Comparison of ENCODE assay signal across 14 mouse cellular contexts in genomic region chr14:71728542-71728941, GRCm38 (mm10).
DNase-seq lines count a peak whose midpoint lies in the region.
"Had no signal": no experiment of that assay in that cellular context is flagged by ENCODE, and none has a peak within 500 bp of the region (broad histone marks: within the 10 kb centered on the region; RNA-seq: fewer than 3 reads in every experiment).

No protein-coding gene starts in this region.

- intact Hi-C loops in left cerebral cortex, postnatal 4 days (cut with DNase I) = no loop called here
- intact Hi-C loops in left cerebral cortex, postnatal 25 days (cut with DNase I) = loop anchor here (1.0 to 5.0 kb wide), 8 partner anchors 141 to 510 kb away; no protein-coding TSS in a partner anchor

- DNase-seq in left cerebral cortex, adult 11 months (ENCODE audit: low spot score) = peak; percentile 77
- DNase-seq in left cerebral cortex, postnatal 4 days = no peak
- peak; percentile 59 for DNase-seq in layer of hippocampus, adult 9-11 months
- peak; percentile 73 to 98 for DNase-seq in left cerebral cortex, postnatal 25 days (ENCODE audit: low spot score in 2 of 2)
- DNase-seq in thymus, postnatal 14 days = no peak
- DNase-seq in ovary, adult 18-20 months (ENCODE audit: low spot score) = no peak
- DNase-seq in Muller cell, postnatal 12 days (ENCODE audit: inconsistent ontology term) = no peak
- DNase-seq: adrenal gland, adult 8-10 months; cerebellum, adult 18-20 months; gastrocnemius, postnatal 36 days; liver; lung, adult 2 months; lung, postnatal 36 days; thymus, postnatal 25 days had no signal

Comparison
In these comparisons a context has a peak if more than half of its experiments do, and no peak if none do; other contexts are left out.
1. DNase-seq: peak in left cerebral cortex, adult 11 months (single experiment), layer of hippocampus, adult 9-11 months (single experiment) and left cerebral cortex, postnatal 25 days (2 of 2); none in left cerebral cortex, postnatal 4 days (single experiment), thymus, postnatal 14 days (single experiment), ovary, adult 18-20 months (single experiment) and Muller cell, postnatal 12 days (single experiment).